Comparison of ENCODE assay signal across 29 mouse cellular contexts in genomic region chr6:127500119-127500518, GRCm38 (mm10). TPM values are rescaled to one million over a fixed set of nuclear protein-coding genes. Genes with fewer than 3 reads are reported as not detected.
DNase-seq lines count a peak whose midpoint lies in the region; ATAC-seq lines count a peak whose summit lies in the region.
"Had no signal": no experiment of that assay in that cellular context is flagged by ENCODE, and none has a peak within 500 bp of the region (broad histone marks: within the 10 kb centered on the region; RNA-seq: fewer than 3 reads in every experiment).

No protein-coding gene starts in this region.

- no peak overlapping the region for H3K27ac ChIP-seq in intestine, embryonic 15.5 days
- H3K27ac ChIP-seq: embryonic facial prominence, embryonic 10.5 days; embryonic facial prominence, embryonic 15.5 days; forebrain, embryonic 12.5 days; hindbrain, embryonic 13.5 days; left cerebral cortex, adult 2 months; limb, embryonic 12.5 days; midbrain, embryonic 15.5 days; stomach, postnatal 0 days had no signal

- H3K4me1 ChIP-seq in megakaryocyte, embryonic 14.5 days, result peaks cover 17% of the 10 kb centered on the region
- no peaks in the 10 kb centered on the region for H3K4me1 ChIP-seq in intestine, embryonic 15.5 days (replicated peaks)

- no peak for ATAC-seq in megakaryocyte, adult 5-6 weeks (ENCODE audit: poor library complexity, severe bottlenecking)
- ATAC-seq in intestine, embryonic 15.5 days, result no peak
- ATAC-seq: activated CD4-positive, CD25-positive, alpha-beta regulatory T cell, adult 4 months; liver, postnatal 0 days; midbrain, embryonic 15.5 days had no signal

- peak; percentile 58 to 68 for DNase-seq in adrenal gland, adult (ENCODE audit: inconsistent age in 2 of 2, low spot score in 1 of 2)
- DNase-seq in adrenal gland, adult 8-10 months, result no peak
- peak; percentile 43 to 53 for DNase-seq in adrenal gland, postnatal 36 days
- peak; percentile 58 for DNase-seq in testis, postnatal 10 days (ENCODE audit: low spot score)
- DNase-seq in spleen, postnatal 14 days (ENCODE audit: low spot score in 2 of 2), result no peak
- DNase-seq: cerebellum, adult 2 months; cerebellum, postnatal 14 days; gastrocnemius, postnatal 25 days; heart, postnatal 4 days; kidney, adult 11 months; kidney, postnatal 14 days; liver, postnatal 0 days; lung, postnatal 36 days; retina, postnatal 1 day; right cerebral cortex, postnatal 25 days had no signal

- peak overlapping the region; percentile 42 for H3K4me3 ChIP-seq in megakaryocyte, embryonic 14.5 days (replicated peaks)
- H3K4me3 ChIP-seq in intestine, embryonic 15.5 days (replicated peaks), result no peak overlapping the region
- H3K4me3 ChIP-seq: embryonic facial prominence, embryonic 10.5 days; embryonic facial prominence, embryonic 15.5 days; forebrain, embryonic 12.5 days; hindbrain, embryonic 13.5 days; left cerebral cortex, adult 2 months; limb, embryonic 12.5 days; midbrain, embryonic 15.5 days had no signal

- WGBS in intestine, embryonic 15.5 days, result 58% methylated on average over 9 of the region's 9 CpGs

- H3K36me3 ChIP-seq in megakaryocyte, embryonic 14.5 days (replicated peaks; ENCODE audit: low read length), result no peaks in the 10 kb centered on the region
- H3K36me3 ChIP-seq in intestine, embryonic 15.5 days, result no peaks in the 10 kb centered on the region
- H3K36me3 ChIP-seq: embryonic facial prominence, embryonic 15.5 days; forebrain, embryonic 12.5 days; limb, embryonic 12.5 days had no signal

- H3K27me3 ChIP-seq in megakaryocyte, embryonic 14.5 days (replicated peaks), result peaks cover 27% of the 10 kb centered on the region
- no peaks in the 10 kb centered on the region for H3K27me3 ChIP-seq in intestine, embryonic 15.5 days (replicated peaks)
- H3K27me3 ChIP-seq: CH12.LX; embryonic facial prominence, embryonic 15.5 days; forebrain, embryonic 12.5 days; hindbrain, embryonic 13.5 days; limb, embryonic 12.5 days; midbrain, embryonic 15.5 days had no signal

- no peak overlapping the region for H3K4me2 ChIP-seq in intestine, embryonic 15.5 days (replicated peaks)
- H3K4me2 ChIP-seq: embryonic facial prominence, embryonic 15.5 days; forebrain, embryonic 12.5 days; heart, embryonic 11.5 days; hindbrain, embryonic 13.5 days; limb, embryonic 12.5 days; midbrain, embryonic 15.5 days had no signal

- no peak overlapping the region for H3K9ac ChIP-seq in intestine, embryonic 15.5 days
- H3K9ac ChIP-seq: embryonic facial prominence, embryonic 15.5 days; forebrain, embryonic 12.5 days; hindbrain, embryonic 13.5 days; limb, embryonic 12.5 days; liver, postnatal 0 days; midbrain, embryonic 15.5 days had no signal

- no peaks in the 10 kb centered on the region for H3K9me3 ChIP-seq in megakaryocyte, embryonic 14.5 days
- no peaks in the 10 kb centered on the region for H3K9me3 ChIP-seq in intestine, embryonic 15.5 days
- H3K9me3 ChIP-seq: embryonic facial prominence, embryonic 10.5 days; embryonic facial prominence, embryonic 15.5 days; forebrain, embryonic 12.5 days; hindbrain, embryonic 13.5 days; limb, embryonic 12.5 days; midbrain, embryonic 15.5 days had no signal

RNA-seq across cellular contexts. Expression of gene Parp11, which starts 53.5 kb away (rescaled TPM):
- total RNA-seq in adrenal gland, adult 8-10 months (2022), result 10 to 100 TPM; 20.7 to 34.0 (median 22.7) TPM
- polyA plus RNA-seq in megakaryocyte, embryonic 14.5 days (2012; ENCODE audit: insufficient read depth, low replicate concordance), result 2.5 TPM in 1 of 2 replicates, not detected in the other
- total RNA-seq in megakaryocyte, adult 5-6 weeks (2015), result 11.0 and 11.7 TPM in 2 replicates
- 19.1 and 25.2 TPM in 2 replicates for total RNA-seq in megakaryocyte, adult 5-6 weeks (2017)
- total RNA-seq in adrenal gland, postnatal 36 days (2021), result 10 to 100 TPM; 18.6 to 18.7 TPM
- polyA plus RNA-seq in intestine, embryonic 15.5 days (2015; fragmentation: Nextera tagmentation; extraction: Ambion mirVana), result 19.3 and 20.6 TPM in 2 replicates

Comparison
In these comparisons a context has a peak if more than half of its experiments do, and no peak if none do; other contexts are left out.
1. DNase-seq: peak in adrenal gland, adult (2 of 2), adrenal gland, postnatal 36 days (2 of 2) and testis, postnatal 10 days (single experiment); none in adrenal gland, adult 8-10 months (single experiment) and spleen, postnatal 14 days (0 of 2).